9 mouse cellular contexts compared by ENCODE assay signal in genomic region chr2:122233759-122234557, GRCm38 (mm10). TPM values are rescaled to one million over a fixed set of nuclear protein-coding genes. Genes with fewer than 3 reads are reported as not detected.
A peak's percentile ranks its signal among the peaks of the same experiment; 100 is the strongest.
DNase-seq lines count a peak whose midpoint lies in the region; ATAC-seq and TF ChIP-seq lines count a peak whose summit lies in the region.
"Had no signal": no experiment of that assay in that cellular context is flagged by ENCODE, and none has a peak within 500 bp of the region (broad histone marks: within the 10 kb centered on the region; RNA-seq: fewer than 3 reads in every experiment).

No protein-coding gene starts in this region.

- peaks cover 21% of the 10 kb centered on the region for H3K4me1 ChIP-seq in bone marrow macrophage, adult 2 months (ENCODE audit: control insufficient read depth, insufficient read depth, low read length)
- H3K4me1 ChIP-seq in embryonic facial prominence, embryonic 14.5 days (ENCODE audit: control insufficient read depth, insufficient read depth, low read length): peaks cover 7% of the 10 kb centered on the region
- peaks cover 11% of the 10 kb centered on the region; the same call in 1 of the 2 replicates for H3K4me1 ChIP-seq in neural tube, embryonic 15.5 days

- H3K27me3 ChIP-seq in embryonic facial prominence, embryonic 14.5 days (replicated peaks; ENCODE audit: control insufficient read depth, insufficient read depth, low read length): no peaks in the 10 kb centered on the region
- H3K27me3 ChIP-seq in neural tube, embryonic 15.5 days (replicated peaks): no peaks in the 10 kb centered on the region

- peak; percentile 34 for ATAC-seq in embryonic facial prominence, embryonic 14.5 days (ENCODE audit: low read depth)
- ATAC-seq in neural tube, embryonic 15.5 days (ENCODE audit: low FRiP score): peak; percentile 62

- DNase-seq in adrenal gland, adult (ENCODE audit: inconsistent age in 2 of 2, low spot score in 1 of 2): peak; percentile 51 to 80
- DNase-seq in adrenal gland, postnatal 4 days (ENCODE audit: low spot score in 2 of 2): no peak
- DNase-seq in embryonic facial prominence, embryonic 14.5 days (ENCODE audit: low spot score): peak; percentile 88
- peak; percentile 38 to 54 for DNase-seq in heart, postnatal 10 days
- DNase-seq in kidney, postnatal 4 days: peak; percentile 42 to 62
- DNase-seq in lung, adult 18-20 months: peak; percentile 23 to 46

- no peak for TF ChIP-seq CTCF in bone marrow macrophage, adult 2 months (IDR thresholded peaks at IDR 0.05; ENCODE audit: low read depth, low read length)

- H3K9ac ChIP-seq in embryonic facial prominence, embryonic 14.5 days (ENCODE audit: low read depth, low read length): peak overlapping the region; percentile 64
- H3K9ac ChIP-seq in neural tube, embryonic 15.5 days (replicated peaks): peak overlapping the region; percentile 57

- H3K36me3 ChIP-seq in embryonic facial prominence, embryonic 14.5 days (ENCODE audit: control insufficient read depth, insufficient read depth, low read length): no peaks in the 10 kb centered on the region
- H3K36me3 ChIP-seq in neural tube, embryonic 15.5 days: no peaks in the 10 kb centered on the region

- peak overlapping the region; percentile 90 for H3K4me2 ChIP-seq in embryonic facial prominence, embryonic 14.5 days (ENCODE audit: low read depth, low read length)
- peak overlapping the region; percentile 85 for H3K4me2 ChIP-seq in neural tube, embryonic 15.5 days

- no peaks in the 10 kb centered on the region for H3K9me3 ChIP-seq in embryonic facial prominence, embryonic 14.5 days (ENCODE audit: control insufficient read depth, low read length)
- H3K9me3 ChIP-seq in neural tube, embryonic 15.5 days (replicated peaks): no peaks in the 10 kb centered on the region

- intact Hi-C loops in heart, postnatal 10 days (cut with DNase I): no loop called here

- peak overlapping the region; percentile 84 for H3K4me3 ChIP-seq in bone marrow macrophage, adult 2 months (ENCODE audit: insufficient read depth, low read length)
- H3K4me3 ChIP-seq in embryonic facial prominence, embryonic 14.5 days (ENCODE audit: low read depth, low read length): peak overlapping the region; percentile 61
- peak overlapping the region; percentile 62 for H3K4me3 ChIP-seq in neural tube, embryonic 15.5 days (replicated peaks)

- WGBS in embryonic facial prominence, embryonic 14.5 days: 6% methylated on average over 26 of the region's 26 CpGs
- 4% methylated on average over 26 of the region's 26 CpGs for WGBS in neural tube, embryonic 15.5 days

- TF ChIP-seq POLR2A in bone marrow macrophage, adult 2 months (IDR thresholded peaks at IDR 0.05; ENCODE audit: borderline replicate concordance, low read depth, low read length): no peak

- peak overlapping the region; percentile 46 for H3K27ac ChIP-seq in bone marrow macrophage, adult 2 months (ENCODE audit: insufficient read depth, low read depth, low read length)
- peak overlapping the region; percentile 23 for H3K27ac ChIP-seq in embryonic facial prominence, embryonic 14.5 days (replicated peaks; ENCODE audit: low read depth, low read length)
- H3K27ac ChIP-seq in neural tube, embryonic 15.5 days (replicated peaks): peak overlapping the region; percentile 82

RNA-seq across cellular contexts. Expression of gene Sord, which starts 0.6 kb away (rescaled TPM):
- total RNA-seq in adrenal gland, postnatal 4 days (2021): 10 to 100 TPM; 61.4 to 77.3 TPM
- 70.4 and 74.9 TPM in 2 replicates for polyA plus RNA-seq in bone marrow macrophage, adult 2 months (2012; ENCODE audit: insufficient read depth, insufficient read length, missing spikeins)
- polyA plus RNA-seq in embryonic facial prominence, embryonic 14.5 days (2014; fragmentation: Nextera tagmentation; extraction: Ambion mirVana): 27.1 and 31.9 TPM in 2 replicates
- 100 to 1,000 TPM in 1 of 2 experiments, 10 to 100 TPM in 1; 88.5 to 113 TPM for total RNA-seq in heart, postnatal 10 days (2021)
- polyA plus RNA-seq in neural tube, embryonic 15.5 days (2015; fragmentation: Nextera tagmentation; extraction: Ambion mirVana): 21.4 and 41.7 TPM in 2 replicates

RNA-seq across cellular contexts. Expression of gene Terb2, which starts 47.9 kb away (rescaled TPM):
- total RNA-seq in adrenal gland, postnatal 4 days (2021): not detected
- not detected in 2 replicates for polyA plus RNA-seq in bone marrow macrophage, adult 2 months (2012; ENCODE audit: insufficient read depth, insufficient read length, missing spikeins)
- polyA plus RNA-seq in embryonic facial prominence, embryonic 14.5 days (2014; fragmentation: Nextera tagmentation; extraction: Ambion mirVana): not detected in 2 replicates
- total RNA-seq in heart, postnatal 10 days (2021): not detected
- polyA plus RNA-seq in neural tube, embryonic 15.5 days (2015; fragmentation: Nextera tagmentation; extraction: Ambion mirVana): not detected in 2 replicates
- total RNA-seq: neutrophil, adult 5-6 weeks had no signal

RNA-seq across cellular contexts. Expression of gene Patl2, which starts 48.0 kb away (rescaled TPM):
- under 1 TPM in 1 of 2 experiments, not detected in 1; 0.45 TPM for total RNA-seq in adrenal gland, postnatal 4 days (2021)
- polyA plus RNA-seq in bone marrow macrophage, adult 2 months (2012; ENCODE audit: insufficient read depth, insufficient read length, missing spikeins): 0.23 and 0.33 TPM in 2 replicates
- polyA plus RNA-seq in embryonic facial prominence, embryonic 14.5 days (2014; fragmentation: Nextera tagmentation; extraction: Ambion mirVana): 0.08 TPM in 1 of 2 replicates, not detected in the other
- total RNA-seq in heart, postnatal 10 days (2021): not detected
- 0.09 TPM in 1 of 2 replicates, not detected in the other for polyA plus RNA-seq in neural tube, embryonic 15.5 days (2015; fragmentation: Nextera tagmentation; extraction: Ambion mirVana)
- total RNA-seq: neutrophil, adult 5-6 weeks had no signal

Comparison
In these comparisons a context has a peak if more than half of its experiments do, and no peak if none do; other contexts are left out.
1. DNase-seq: peak in adrenal gland, adult (2 of 2), embryonic facial prominence, embryonic 14.5 days (single experiment), heart, postnatal 10 days (2 of 2), kidney, postnatal 4 days (2 of 2) and lung, adult 18-20 months (2 of 2); none in adrenal gland, postnatal 4 days (0 of 2).
2. H3K27ac ChIP-seq: peak in every context shown above with its lines; median percentile 82 in neural tube, embryonic 15.5 days; 46 in bone marrow macrophage, adult 2 months; 23 in embryonic facial prominence, embryonic 14.5 days.
3. Peak in every context shown above with its lines, with median percentiles within 50 percentile points of each other: H3K4me3 ChIP-seq.